Mouse (Mus musculus) left cerebral cortex, postnatal 4 days (tissue): ENCODE results near the gene Vrk2. TPM values are rescaled to one million over a fixed set of nuclear protein-coding genes. Genes with fewer than 3 reads are reported as not detected.
A peak's percentile ranks its signal among the peaks of the same experiment; 100 is the strongest.

Source experiments
- DNase-seq: peaks from one replicate; pipeline ENCODE4 v3.0.0-alpha.2; 2022
- intact Hi-C: fragments of 180-260 bp; cut with DNase I; formaldehyde crosslinking; loops from one replicate; pipeline ENCODE4 v1.15.1; 2025
- total RNA-seq, 2 experiments: library from RNA; stranded (reverse); gene quantifications; 2 replicates each; pipeline ENCODE4 v1.2.3; 2021

Gene Vrk2
- total RNA-seq, 2 experiments from 2014 or later = 2.5 to 4.5 TPM

GRCm38 (mm10) chr11:26437818-26438217 lies 156.0 kb downstream of the Vrk2 start:
- peak; percentile 27 for DNase-seq
- intact Hi-C loops = no loop called here

- intact Hi-C loops = no loop called here
- DNase-seq = no peak
Measured at GRCm38 (mm10) chr11:26434229-26434628, 159.6 kb downstream of the Vrk2 start.

- intact Hi-C loops = no loop called here
- DNase-seq = no peak
Measured at GRCm38 (mm10) chr11:26421472-26421871, 172.3 kb downstream of the Vrk2 start.

Other genes with a start within 250 kb of the Vrk2 start
- gene Fancl, start 207.9 kb downstream of the Vrk2 start, total RNA-seq = 10 to 100 TPM; 10.6 to 12.1 TPM
- gene Gm6899, start 758 bp downstream of the Vrk2 start, total RNA-seq = not detected